Mouse (Mus musculus) stomach, postnatal 0 days (tissue): ENCODE results near the gene Ifit1bl2. TPM values are rescaled to one million over a fixed set of nuclear protein-coding genes. Genes with fewer than 3 reads are reported as not detected.
A peak's percentile ranks its signal among the peaks of the same experiment; 100 is the strongest.
"Not testable (repeated sequence)": the region's sequence is repeated elsewhere in the genome, so short reads cannot be mapped to it uniquely, and the experiment has no call there.

Source experiments
- ATAC-seq: fragments of 200-750 bp; cut with Nextera tagmentation; 2 replicates; pipeline ENCODE4 v1.8.0; 2017; ENCODE audit not compliant: low FRiP score, low TSS enrichment
- DNase-seq: peaks from one replicate; pipeline ENCODE4 v3.0.0-alpha.2; 2016; ENCODE audit warnings: low spot score
- H3K27ac ChIP-seq: fragments of 300-500 bp; sonication (generic); replicated peaks from 2 replicates; pipeline ENCODE4 v1.5.1; 2014; ENCODE audit warnings: mild to moderate bottlenecking, control low read depth
- H3K27me3 ChIP-seq: fragments of 300-500 bp; sonication (generic); 2 replicates; pipeline ENCODE4 v1.6.1; 2014; ENCODE audit warnings: low read length; ENCODE audit not compliant: control insufficient read depth, insufficient read depth
- H3K36me3 ChIP-seq: fragments of 300-500 bp; sonication (generic); 2 replicates; pipeline ENCODE4 v1.6.1; 2014; ENCODE audit warnings: low read length, mixed read lengths; ENCODE audit not compliant: control insufficient read depth, insufficient read depth
- H3K4me1 ChIP-seq: fragments of 300-500 bp; sonication (generic); replicated peaks from 2 replicates; pipeline ENCODE4 v1.6.1; 2014; ENCODE audit warnings: antibody characterized with exemption; ENCODE audit not compliant: control insufficient read depth, insufficient read depth
- H3K4me2 ChIP-seq: fragments of 300-500 bp; sonication (generic); replicated peaks from 2 replicates; pipeline ENCODE4 v1.6.1; 2014; ENCODE audit warnings: low read depth, mild to moderate bottlenecking, control low read depth, moderate library complexity
- H3K4me3 ChIP-seq: fragments of 300-500 bp; sonication (generic); 2 replicates; pipeline ENCODE4 v1.5.1; 2014; ENCODE audit warnings: low read depth, low read length, control low read depth
- H3K9ac ChIP-seq: fragments of 300-500 bp; sonication (generic); 2 replicates; pipeline ENCODE4 v1.6.1; 2014; ENCODE audit warnings: mild to moderate bottlenecking, low read length, control low read depth, mixed read lengths
- H3K9me3 ChIP-seq: fragments of 300-500 bp; sonication (generic); 2 replicates; pipeline ENCODE4 v1.6.1; 2016; ENCODE audit warnings: low read length; ENCODE audit not compliant: control insufficient read depth
- CTCF ChIP-seq: IDR thresholded peaks from 2 replicates; pipeline ENCODE4 v1.5.1; 2016; ENCODE audit warnings: antibody characterized with exemption, low read depth, mild to moderate bottlenecking, moderate library complexity
- EP300 ChIP-seq: optimal IDR thresholded peaks from 2 replicates; pipeline ENCODE3; 2016; ENCODE audit warnings: antibody characterized with exemption
- WGBS: fragments of 180-500 bp; shearing (Covaris S2); extraction: QIAGEN DNeasy Blood & Tissue Kit; methylation state at CpG from one replicate; pipeline ENCODE4 v1.1.7; 2014; 5-methylcytosine and 5-hydroxymethylcytosine counted together
- polyA plus RNA-seq: library from polyadenylated mRNA; unstranded; fragments of >200 nt; fragmentation: Nextera tagmentation; extraction: Ambion mirVana; gene quantifications from 2 replicates; pipeline ENCODE4 v1.2.1, GENCODE M21; 2015

Gene Ifit1bl2
- polyA plus RNA-seq, 1 experiment from 2014 or later = 0.10 TPM

GRCm38 (mm10) chr19:34598341-34598740 lies 42.2 kb downstream of the Ifit1bl2 start:
- Histone ChIP-seq H3K4me3 (no peak overlapping the region), H3K9ac (no peak overlapping the region), H3K4me2 (no peak overlapping the region), H3K36me3 (no peaks in the 10 kb centered on the region), H3K27me3 (no peaks in the 10 kb centered on the region), H3K27ac (no peak overlapping the region), H3K4me1 (0 out of 2 replicates have a peak, but pooled peaks cover 2% of the 10 kb centered on the region), H3K9me3 (no peaks in the 10 kb centered on the region)
- ATAC-seq (no peak), DNase-seq (no peak)
- 72% methylated on average over 2 of the region's 2 CpGs for WGBS
- no peak for TF ChIP-seq CTCF
- no peak for TF ChIP-seq EP300

GRCm38 (mm10) chr19:34596811-34597210 lies 43.7 kb downstream of the Ifit1bl2 start:
- TF ChIP-seq EP300 = no peak
- TF ChIP-seq CTCF = no peak
- Histone ChIP-seq H3K4me1 (0 out of 2 replicates have a peak, but pooled peaks cover 2% of the 10 kb centered on the region), H3K27me3 (no peaks in the 10 kb centered on the region), H3K9me3 (no peaks in the 10 kb centered on the region), H3K36me3 (no peaks in the 10 kb centered on the region), H3K9ac (no peak overlapping the region), H3K4me2 (no peak overlapping the region), H3K27ac (no peak overlapping the region), H3K4me3 (no peak overlapping the region)
- DNase-seq (no peak), ATAC-seq (no peak)

- WGBS = 77% methylated on average over 3 of the region's 3 CpGs
- not testable (repeated sequence) for DNase-seq, H3K27me3 ChIP-seq
These were observed 46.0 kb downstream of the Ifit1bl2 start for GRCm38 (mm10) chr19:34594523-34594922.

GRCm38 (mm10) chr19:34593456-34593855 lies 47.1 kb downstream of the Ifit1bl2 start:
- Histone ChIP-seq H3K27me3 (no peaks in the 10 kb centered on the region), H3K4me3 (no peak overlapping the region), H3K9ac (no peak overlapping the region), H3K27ac (no peak overlapping the region), H3K4me2 (no peak overlapping the region), H3K9me3 (no peaks in the 10 kb centered on the region), H3K36me3 (no peaks in the 10 kb centered on the region), H3K4me1 (0 out of 2 replicates have a peak, but pooled peaks cover 2% of the 10 kb centered on the region)
- 85% methylated on average over 2 of the region's 2 CpGs for WGBS
- TF ChIP-seq CTCF = no peak
- no peak for TF ChIP-seq EP300
- DNase-seq (no peak), ATAC-seq (no peak)

More at GRCm38 (mm10) chr19:34594523-34594922, 46.0 kb downstream of the Ifit1bl2 start:
- not testable (repeated sequence) for H3K4me1 ChIP-seq, H3K4me2 ChIP-seq, H3K27ac ChIP-seq, H3K36me3 ChIP-seq, H3K4me3 ChIP-seq, H3K9me3 ChIP-seq, ATAC-seq, H3K9ac ChIP-seq

- no peak for TF ChIP-seq EP300
- peak; percentile 38; the same call in 1 of the 2 replicates for TF ChIP-seq CTCF
- Histone ChIP-seq H3K9ac (no peak overlapping the region), H3K27ac (no peak overlapping the region), H3K9me3 (no peaks in the 10 kb centered on the region), H3K4me3 (no peak overlapping the region), H3K4me2 (no peak overlapping the region), H3K4me1 (no peaks in the 10 kb centered on the region), H3K27me3 (no peaks in the 10 kb centered on the region), H3K36me3 (no peaks in the 10 kb centered on the region)
- DNase-seq (no peak), ATAC-seq (no peak)
These were observed 51.6 kb downstream of the Ifit1bl2 start for GRCm38 (mm10) chr19:34588959-34589358.

- not testable (repeated sequence) for H3K9ac ChIP-seq, H3K27me3 ChIP-seq, H3K4me1 ChIP-seq, ATAC-seq, H3K4me2 ChIP-seq, H3K9me3 ChIP-seq, H3K27ac ChIP-seq, DNase-seq, H3K4me3 ChIP-seq, H3K36me3 ChIP-seq
- 71% methylated on average over 6 of the region's 12 CpGs for WGBS
These were observed 52.4 kb downstream of the Ifit1bl2 start for GRCm38 (mm10) chr19:34587898-34588692.
